Mouse (Mus musculus): Measurements from ENCODE around the gene Hmx1.

The Hmx1 gene

DNA sequence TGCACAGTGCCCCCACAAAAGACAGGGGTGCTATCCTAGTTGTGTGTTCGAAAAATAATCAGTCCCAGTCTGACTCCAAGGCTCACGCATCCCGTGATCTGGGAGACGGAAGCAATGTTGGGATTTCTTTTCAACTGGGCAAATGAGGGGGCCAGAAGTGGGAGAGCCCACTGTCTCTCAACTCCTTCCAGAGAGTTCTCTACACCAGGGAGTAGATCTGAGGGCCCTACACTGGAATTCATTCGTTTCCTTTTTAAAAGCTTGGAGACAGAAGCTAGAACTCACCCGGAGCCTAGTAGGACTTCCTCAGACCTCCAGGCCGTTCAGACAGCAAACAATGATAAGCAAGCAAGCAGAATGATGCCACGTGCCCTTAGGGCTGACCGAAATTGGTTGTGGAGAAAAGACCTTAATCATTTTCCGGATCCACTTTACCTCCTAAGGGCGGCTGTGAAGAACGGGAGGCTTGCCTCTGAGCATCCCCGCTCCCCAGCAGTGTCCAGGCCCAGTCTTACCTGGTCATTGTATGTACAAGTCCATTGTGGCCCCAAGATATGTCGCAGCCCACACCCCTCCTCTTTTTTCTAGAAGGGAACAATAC lies 9.5 kb downstream of the Hmx1 start:
- no peak for DNase-seq

- DNase-seq = no peak
Observed at GRCm38 (mm10) chr5:35399061-35399460, 10.2 kb downstream of the Hmx1 start.

DNA sequence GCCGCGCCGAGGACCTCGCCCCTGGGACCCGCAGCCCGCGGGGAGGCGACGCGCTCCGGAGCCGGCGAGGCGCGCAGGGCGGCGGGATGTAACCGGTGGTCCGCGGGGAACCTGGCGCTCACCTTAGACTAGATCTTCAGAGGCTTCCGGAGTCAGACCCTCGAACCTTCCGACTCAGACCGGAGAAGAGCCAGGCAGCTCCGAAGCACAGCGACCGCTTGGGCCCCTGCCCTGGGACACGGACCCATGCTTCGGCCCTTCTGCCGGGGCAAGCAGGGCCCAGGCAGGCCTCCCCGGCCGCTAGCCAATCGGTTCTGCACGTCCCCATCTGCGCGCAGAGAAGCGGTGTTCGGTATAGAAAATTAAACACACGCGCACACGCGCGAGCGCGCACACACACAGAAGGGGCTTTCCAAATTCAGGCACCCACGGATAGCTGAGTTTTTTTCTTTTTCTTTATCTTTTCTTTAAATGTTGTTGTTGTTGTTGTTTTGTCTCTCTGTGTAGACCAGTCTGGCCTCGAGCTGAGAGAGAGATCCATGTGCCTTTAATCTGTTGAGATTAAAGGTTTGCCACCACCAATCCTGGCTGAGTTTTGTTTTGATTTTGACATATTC lies 10.9 kb downstream of the Hmx1 start:
- no peak for DNase-seq

- no peak for DNase-seq
Observed at GRCm38 (mm10) chr5:35401240-35401639, 12.3 kb downstream of the Hmx1 start.

- no peak for DNase-seq
Observed at GRCm38 (mm10) chr5:35407411-35407930, 18.6 kb downstream of the Hmx1 start.

DNA sequence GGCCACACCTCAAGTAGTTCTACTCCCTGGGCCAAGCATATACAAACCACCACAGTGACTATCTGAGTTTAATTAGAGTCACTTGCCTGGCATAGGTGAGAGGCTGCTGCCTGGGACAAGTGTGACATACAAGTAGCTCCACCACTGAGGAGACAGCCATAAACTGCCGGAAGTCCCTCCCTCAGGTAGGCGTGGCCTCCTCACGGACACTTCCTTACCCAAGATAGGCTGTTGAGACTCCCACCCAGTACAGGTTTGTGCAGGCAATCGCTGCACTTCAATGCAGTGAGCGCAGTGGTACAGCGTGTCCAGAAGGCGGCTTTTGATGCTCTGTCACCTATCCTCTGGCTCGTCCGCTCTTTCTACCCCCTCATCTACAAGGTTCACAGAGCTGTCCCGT lies 22.1 kb downstream of the Hmx1 start:
- no peak for DNase-seq

DNA sequence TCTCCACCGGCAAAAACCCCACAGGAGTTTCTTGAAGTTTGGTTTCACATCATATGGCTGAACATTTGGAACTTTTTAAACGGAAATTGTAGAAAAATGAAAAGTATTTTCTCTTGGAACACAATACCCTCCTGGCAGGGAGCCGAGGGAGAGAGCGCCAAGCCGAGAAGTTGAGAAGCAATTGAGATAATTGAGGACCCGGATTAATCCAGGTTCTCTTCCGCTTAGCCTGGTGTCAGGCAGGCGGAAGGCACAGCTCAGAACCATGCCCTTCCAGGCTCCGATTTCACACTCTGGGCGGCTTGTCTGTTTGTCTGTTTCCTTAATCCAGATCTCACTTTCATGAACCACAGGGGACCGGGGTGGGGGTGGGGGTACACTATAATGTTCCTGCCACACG lies 23.9 kb downstream of the Hmx1 start:
- no peak for DNase-seq

DNA sequence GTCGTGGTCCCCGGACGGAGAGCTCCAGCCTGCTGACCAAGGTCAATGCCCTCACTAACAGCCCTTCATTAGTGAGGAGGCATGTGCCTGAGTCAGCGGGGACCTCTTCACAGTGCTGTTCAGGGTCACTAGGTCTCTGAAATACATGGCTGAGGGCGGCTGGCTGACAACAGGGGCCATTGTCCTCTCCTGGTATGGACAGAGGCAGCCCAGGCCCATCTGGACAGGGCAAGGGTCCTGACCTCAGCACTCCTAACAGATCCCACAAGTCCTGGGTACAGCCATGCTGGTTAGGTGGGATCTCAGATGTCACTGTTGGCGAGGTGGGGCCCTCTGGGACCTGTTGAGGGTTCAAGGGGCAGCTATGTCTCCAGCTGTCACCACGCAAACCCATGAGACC lies 28.8 kb downstream of the Hmx1 start:
- no peak for DNase-seq

DNA sequence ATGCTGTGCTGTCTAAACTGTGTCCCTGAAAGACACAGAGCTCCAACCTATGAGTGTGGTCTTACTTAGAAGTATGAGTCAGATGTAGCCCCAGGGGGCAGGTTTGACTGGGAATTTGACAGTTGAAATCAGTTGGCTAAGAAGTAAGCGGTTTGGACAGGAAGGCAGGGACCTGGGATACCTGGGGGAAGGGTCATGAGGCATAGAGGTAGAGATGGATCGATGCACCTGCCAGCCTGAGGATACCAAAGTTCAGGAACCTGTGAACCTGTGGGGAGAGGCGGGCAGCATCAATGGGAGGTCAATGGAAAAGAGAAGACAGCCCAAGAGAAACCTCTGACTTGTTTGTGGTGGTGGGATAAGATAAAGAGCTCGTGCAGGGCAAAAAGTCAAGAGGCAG lies 32.7 kb downstream of the Hmx1 start:
- no peak for DNase-seq

GRCm38 (mm10) chr5:35425218-35425617 lies 36.3 kb downstream of the Hmx1 start:
- DNase-seq = no peak

DNA sequence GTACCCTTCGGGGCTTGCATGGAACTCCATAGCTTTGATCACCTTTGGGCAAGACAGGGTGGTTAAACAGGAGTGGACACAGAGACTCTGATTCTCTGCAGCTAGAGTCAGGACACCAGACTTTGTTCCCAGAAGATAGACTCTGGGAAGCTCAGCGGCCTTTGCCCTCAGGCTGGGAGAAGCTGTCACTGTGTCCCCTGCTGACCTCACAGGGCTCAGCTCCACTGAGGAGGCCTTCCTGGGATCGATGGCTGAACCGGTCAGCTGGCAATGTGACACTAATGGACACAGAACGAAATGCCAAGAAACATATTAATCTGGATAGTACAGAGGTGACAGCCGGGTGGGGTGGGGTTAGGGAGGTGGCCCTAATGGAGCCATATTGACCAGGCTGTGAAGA lies 39.0 kb downstream of the Hmx1 start:
- no peak for DNase-seq

DNA sequence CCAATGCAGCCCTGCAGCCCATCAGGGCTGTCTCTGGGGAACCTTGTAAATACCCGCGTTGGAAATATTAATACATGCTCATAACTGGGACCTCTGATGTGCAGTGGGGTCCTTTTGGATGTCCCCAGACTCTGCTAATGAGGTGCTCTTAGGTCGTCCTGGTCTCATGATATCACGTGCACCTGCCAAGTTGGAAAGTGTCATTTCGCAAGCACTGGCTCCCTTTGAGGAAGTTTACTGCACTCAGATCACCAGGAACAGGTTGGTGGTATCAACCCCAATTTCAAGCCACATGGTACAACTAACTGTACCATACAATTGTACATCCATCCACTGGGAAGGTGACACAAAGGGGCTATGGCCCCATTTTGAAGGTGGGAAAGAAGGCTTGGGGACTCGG lies 39.5 kb downstream of the Hmx1 start:
- no peak for DNase-seq

GRCm38 (mm10) chr5:35432098-35432497 lies 43.2 kb downstream of the Hmx1 start:
- no peak for DNase-seq

DNA sequence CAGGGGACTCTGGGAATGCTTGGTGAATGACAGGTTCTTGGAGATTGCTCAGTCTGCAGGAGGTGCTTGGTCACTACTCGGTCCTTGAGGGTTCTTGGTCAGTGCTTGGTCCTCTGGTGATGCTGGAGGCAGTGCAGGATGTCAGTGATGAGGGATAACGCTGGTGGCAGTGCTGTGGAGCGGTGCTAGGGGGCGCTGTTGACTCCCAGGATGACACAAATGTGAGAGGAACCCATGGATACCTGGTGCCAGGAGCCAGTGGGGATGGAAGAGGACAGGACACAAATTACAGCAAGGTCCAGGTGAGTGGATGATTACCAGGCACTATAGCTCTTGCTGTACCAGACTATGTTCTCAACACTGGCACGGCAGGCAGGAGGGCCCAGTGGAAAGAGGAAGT lies 45.1 kb downstream of the Hmx1 start:
- DNase-seq = no peak

DNA sequence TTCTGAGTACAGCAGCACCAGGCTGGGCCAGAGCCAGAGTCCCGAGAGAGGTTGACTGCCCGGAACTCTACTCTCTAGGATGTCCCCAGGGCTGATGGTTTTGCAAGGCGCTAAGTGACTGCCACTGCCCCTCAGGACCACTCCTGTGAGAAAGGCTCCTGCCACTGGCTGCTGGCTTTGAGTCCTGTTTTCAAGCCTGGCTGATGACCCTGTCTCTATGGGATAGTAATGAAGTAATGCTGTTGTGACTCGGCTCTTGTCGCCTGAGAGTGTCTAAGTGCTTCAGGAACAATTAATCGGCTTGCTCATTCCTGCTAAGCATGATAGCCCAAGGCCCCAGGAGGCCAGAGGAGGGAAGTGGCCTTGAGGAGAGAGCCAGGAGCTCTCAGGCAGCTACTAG lies 45.8 kb downstream of the Hmx1 start:
- no peak for DNase-seq

GRCm38 (mm10) chr5:35438805-35439204 lies 49.9 kb downstream of the Hmx1 start:
- DNase-seq = no peak

DNA sequence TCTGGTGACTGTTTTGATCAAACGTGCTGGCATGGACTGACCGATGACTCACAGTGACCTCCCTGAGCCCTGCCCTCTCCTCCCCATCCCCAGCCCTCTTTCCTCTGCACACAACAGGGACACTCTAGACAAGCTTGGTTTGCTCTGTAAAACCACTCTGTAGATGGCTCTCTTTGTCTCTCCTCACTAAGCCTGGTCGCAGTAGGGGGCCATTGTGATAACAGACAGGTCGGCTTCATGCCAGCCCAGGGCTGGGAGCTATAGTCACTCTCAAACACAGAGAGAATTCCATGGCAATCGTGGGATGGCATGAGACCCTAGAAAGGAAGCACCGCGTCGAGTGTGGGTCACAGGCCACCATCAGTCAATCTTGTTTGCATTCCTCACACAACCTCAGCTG lies 51.6 kb downstream of the Hmx1 start:
- no peak for DNase-seq

- no peak for DNase-seq
Observed at GRCm38 (mm10) chr5:35441411-35441810, 52.5 kb downstream of the Hmx1 start.

DNA sequence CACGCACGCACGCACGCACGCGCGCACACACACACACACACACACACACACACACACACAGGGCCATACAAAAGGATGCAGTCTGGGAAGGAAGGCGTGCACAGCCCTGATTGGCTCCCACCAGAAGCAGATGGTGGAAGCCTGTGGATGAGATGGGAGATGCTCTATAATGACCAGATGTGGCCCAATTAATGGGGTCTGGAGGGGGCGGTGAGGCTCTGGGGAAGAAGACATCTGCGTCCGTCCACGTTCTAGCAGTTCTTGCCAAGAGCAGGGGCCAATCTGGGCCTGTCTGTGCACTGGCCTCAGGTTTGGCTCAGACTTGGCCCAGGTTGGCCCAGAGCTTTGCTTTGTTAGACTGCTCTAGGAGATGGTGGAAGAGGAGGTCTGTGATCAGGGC lies 55.8 kb downstream of the Hmx1 start:
- DNase-seq = no peak

DNA sequence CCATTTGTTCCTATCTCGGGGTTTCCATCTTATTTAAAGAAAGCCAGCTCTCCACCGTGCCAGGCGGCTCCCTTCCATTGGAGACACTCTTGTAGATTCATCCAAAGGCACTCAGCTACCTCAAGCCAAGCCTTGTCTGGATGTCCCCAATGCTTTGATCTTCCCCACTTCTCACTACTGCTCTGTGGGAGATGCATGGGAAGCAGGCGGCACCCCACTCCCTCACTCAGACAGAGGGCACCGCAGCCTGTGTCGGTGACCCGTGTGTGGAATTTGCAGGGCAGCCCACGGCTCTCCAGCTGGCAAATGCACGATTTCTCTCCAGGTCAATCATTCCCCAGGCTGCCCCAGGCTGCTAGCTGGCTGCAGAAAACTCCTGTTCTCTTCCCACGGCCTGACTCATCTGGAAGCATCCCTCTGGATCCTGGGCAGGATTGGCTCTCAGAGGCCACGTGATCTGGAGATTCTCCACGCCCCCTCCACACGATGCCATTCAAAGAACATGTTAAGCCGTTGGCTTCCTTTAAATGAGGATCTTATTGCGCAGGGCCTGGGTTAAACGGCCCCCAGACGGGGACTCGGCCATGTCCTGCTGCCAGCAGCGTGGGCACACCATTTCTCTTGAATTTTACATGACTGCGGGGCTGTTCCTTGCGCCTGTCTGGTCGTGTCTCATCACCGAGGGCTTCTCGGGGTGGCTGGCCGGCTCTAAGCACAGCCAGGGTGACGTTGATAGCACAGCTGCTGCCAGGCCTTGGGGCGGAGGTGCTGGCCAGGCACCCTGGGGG lies 58.9 kb downstream of the Hmx1 start:
- DNase-seq = no peak
